Mouse (Mus musculus) limb, embryonic 10.5 days (tissue): ENCODE data around the gene Pak1ip1. TPM values are rescaled to one million over a fixed set of nuclear protein-coding genes. Genes with fewer than 3 reads are reported as not detected.

Source experiments
- DNase-seq: peaks from one replicate; pipeline ENCODE4 v3.0.0-alpha.2; 2017; ENCODE audit warnings: low spot score
- H3K27ac ChIP-seq: fragments of 300-500 bp; sonication (generic); 2 replicates; pipeline ENCODE4 v1.5.1; 2016; ENCODE audit warnings: mild to moderate bottlenecking
- H3K27me3 ChIP-seq: fragments of 300-500 bp; sonication (generic); 2 replicates; pipeline ENCODE4 v1.6.1; 2016; ENCODE audit warnings: low read depth, mild to moderate bottlenecking; ENCODE audit not compliant: poor library complexity, severe bottlenecking
- H3K36me3 ChIP-seq: fragments of 300-500 bp; sonication (generic); 2 replicates; pipeline ENCODE4 v1.6.1; 2016; ENCODE audit warnings: mild to moderate bottlenecking, moderate library complexity
- H3K4me1 ChIP-seq: fragments of 300-500 bp; sonication (generic); 2 replicates; pipeline ENCODE4 v1.6.1; 2016
- H3K4me3 ChIP-seq: fragments of 300-500 bp; sonication (generic); 2 replicates; pipeline ENCODE4 v1.5.1; 2016; ENCODE audit warnings: mild to moderate bottlenecking, moderate library complexity
- H3K9me3 ChIP-seq: fragments of 300-500 bp; sonication (generic); replicated peaks from 2 replicates; pipeline ENCODE4 v1.6.1; 2016; ENCODE audit warnings: mild to moderate bottlenecking
- WGBS: fragments of 180-500 bp; shearing (Covaris S2); methylation state at CpG from one replicate; pipeline ENCODE4 v1.1.7; 2016; 5-methylcytosine and 5-hydroxymethylcytosine counted together
- polyA plus RNA-seq: library from polyadenylated mRNA; unstranded; fragments of >200 nt; fragmentation: Nextera tagmentation; extraction: Ambion mirVana; gene quantifications from 2 replicates; pipeline ENCODE4 v1.2.1, GENCODE M21; 2016

The Pak1ip1 gene
- polyA plus RNA-seq, result 62.0 and 74.1 TPM in 2 replicates

DNA sequence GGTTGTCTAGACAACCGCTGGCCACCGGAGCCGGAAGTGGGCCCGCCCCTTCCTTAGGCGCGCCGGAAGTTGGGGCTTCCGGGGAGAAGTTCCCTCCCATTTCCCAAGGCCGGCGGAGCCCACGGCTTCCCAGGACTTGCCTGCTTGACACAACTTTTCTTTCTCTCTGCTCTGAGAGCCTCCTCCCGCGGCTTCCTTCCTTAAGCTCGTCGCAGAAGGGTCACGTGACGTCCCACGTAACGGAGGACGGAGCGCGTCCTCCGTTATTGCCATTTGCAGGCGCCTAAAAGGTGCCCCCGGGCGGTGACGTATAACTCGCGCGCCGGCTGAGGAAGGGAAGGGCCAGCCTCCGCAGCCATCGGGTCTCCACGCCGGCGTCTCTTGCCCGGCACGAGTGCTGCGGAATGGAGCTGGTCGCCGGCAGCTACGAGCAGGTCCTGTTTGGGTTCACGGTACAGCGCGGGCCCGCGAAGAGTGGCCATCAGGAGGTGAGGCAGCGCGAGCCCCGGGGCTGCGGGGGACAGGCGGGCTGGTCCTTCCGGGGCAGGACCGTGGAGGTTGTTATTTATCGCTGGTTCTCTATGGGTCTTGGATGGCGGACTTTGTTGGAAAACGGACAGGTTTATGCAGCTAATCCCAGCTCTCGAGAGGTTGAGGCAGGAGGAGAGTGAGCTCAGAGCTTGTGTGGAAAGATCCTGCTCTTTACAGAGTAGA lies at the start of gene Pak1ip1:
TSS of gene Pak1ip1 (plus strand) at position 98 of the 714 bp plus-strand sequence.
- peak; percentile 95 for DNase-seq
- H3K36me3 ChIP-seq, result peaks cover 26% of the 10 kb centered on the region
- WGBS, result 0% methylated on average over 58 of the region's 58 CpGs
- H3K27ac ChIP-seq, result peak within 1 kb of the TSS; percentile 95
- H3K27me3 ChIP-seq, result no peaks in the 10 kb centered on the region
- H3K4me1 ChIP-seq, result peaks cover 16% of the 10 kb centered on the region
- H3K9me3 ChIP-seq, result no peaks in the 10 kb centered on the region
- peak within 1 kb of the TSS; percentile 97 for H3K4me3 ChIP-seq

DNA sequence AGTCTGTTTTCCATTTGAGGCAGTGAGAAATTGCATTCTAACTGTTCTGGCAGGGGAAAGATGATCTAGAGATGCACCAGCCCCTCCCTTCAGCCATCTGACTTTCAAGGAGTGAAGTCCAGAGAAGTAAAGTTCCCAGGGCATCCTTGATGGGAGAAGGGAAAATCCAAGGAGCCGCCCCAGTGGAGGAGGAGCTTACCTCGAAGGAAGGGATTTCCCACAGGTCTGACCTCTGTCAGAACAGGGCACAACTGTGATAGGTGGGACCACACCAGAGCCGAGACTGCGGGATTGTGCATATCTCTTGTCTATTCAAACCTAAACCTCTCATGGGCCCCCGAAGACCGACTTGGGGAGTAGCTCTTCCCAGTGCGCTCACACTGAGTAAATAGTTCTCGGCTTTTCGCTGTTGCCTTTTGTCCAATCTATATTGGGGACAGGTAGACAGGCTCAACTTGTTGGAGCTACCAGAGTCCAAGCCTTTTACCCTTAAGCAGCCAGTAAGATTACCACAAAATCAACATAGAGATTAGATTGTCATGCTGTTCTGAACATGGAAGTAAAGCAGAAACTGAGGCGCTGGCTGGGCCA lies 49.3 kb upstream of the Pak1ip1 start:
- Histone ChIP-seq H3K27ac (no peak overlapping the region), H3K9me3 (no peaks in the 10 kb centered on the region), H3K4me3 (no peak overlapping the region), H3K36me3 (no peaks in the 10 kb centered on the region), H3K27me3 (no peaks in the 10 kb centered on the region), H3K4me1 (no peaks in the 10 kb centered on the region)
- WGBS, result 80% methylated on average over 10 of the region's 10 CpGs
- DNase-seq, result no peak

- H3K27ac ChIP-seq, result no peak overlapping the region
- no peak for DNase-seq
- 90% methylated on average over 6 of the region's 6 CpGs for WGBS
- H3K36me3 ChIP-seq, result no peaks in the 10 kb centered on the region
- H3K4me1 ChIP-seq, result no peaks in the 10 kb centered on the region
- H3K9me3 ChIP-seq, result no peaks in the 10 kb centered on the region
- no peak overlapping the region for H3K4me3 ChIP-seq
- H3K27me3 ChIP-seq, result no peaks in the 10 kb centered on the region
Measured at GRCm38 (mm10) chr13:40953231-40953630, 47.6 kb upstream of the Pak1ip1 start.

DNA sequence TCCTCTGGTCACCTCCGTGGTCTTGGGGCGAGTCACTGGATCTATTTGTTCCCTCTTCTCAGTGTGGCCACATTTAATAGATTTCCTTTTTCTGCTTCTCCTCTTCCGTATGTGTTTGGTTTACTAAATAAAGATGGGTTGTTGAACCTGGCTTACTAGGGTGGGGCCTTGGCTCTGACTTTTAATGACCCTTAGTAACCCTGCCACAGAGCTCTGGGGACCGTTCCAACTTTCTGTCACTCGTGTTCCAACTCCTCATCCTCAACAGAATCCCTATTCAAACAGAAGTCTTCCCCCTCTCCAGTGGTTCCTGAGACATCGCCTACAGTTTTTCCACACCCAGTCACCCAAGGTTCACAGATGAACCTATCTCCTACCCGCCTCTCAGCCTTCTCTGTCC lies 45.0 kb upstream of the Pak1ip1 start:
- DNase-seq, result no peak
- no peaks in the 10 kb centered on the region for H3K4me1 ChIP-seq
- H3K36me3 ChIP-seq, result no peaks in the 10 kb centered on the region
- H3K27ac ChIP-seq, result no peak overlapping the region
- WGBS, result 91% methylated on average over 7 of the region's 7 CpGs
- no peaks in the 10 kb centered on the region for H3K27me3 ChIP-seq
- no peaks in the 10 kb centered on the region for H3K9me3 ChIP-seq
- no peak overlapping the region for H3K4me3 ChIP-seq

DNA sequence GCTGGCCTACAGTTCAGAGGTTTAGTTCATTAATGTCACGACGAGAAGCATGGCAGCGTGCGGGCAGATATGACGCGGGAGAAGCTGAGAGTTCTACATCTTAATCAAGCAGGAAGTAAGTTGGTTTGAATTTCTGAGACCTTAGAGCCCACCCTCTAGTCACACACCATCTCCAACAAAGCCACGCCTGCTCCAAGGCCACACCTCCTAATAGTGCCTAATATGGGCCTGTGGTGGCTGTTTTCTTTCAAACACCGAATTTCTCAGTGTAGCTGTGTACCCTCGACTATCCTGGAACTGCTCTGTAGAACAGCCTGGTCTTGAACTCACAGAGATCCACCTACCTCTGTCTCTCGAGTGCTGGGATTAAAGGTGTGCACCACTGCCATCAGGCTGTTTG lies 33.2 kb upstream of the Pak1ip1 start:
- H3K27ac ChIP-seq, result no peak overlapping the region
- 92% methylated on average over 10 of the region's 10 CpGs for WGBS
- no peak overlapping the region for H3K4me3 ChIP-seq

GRCm38 (mm10) chr13:40968564-40968963 lies 32.3 kb upstream of the Pak1ip1 start:
- no peak for DNase-seq
- Histone ChIP-seq H3K27ac (no peak overlapping the region), H3K36me3 (no peaks in the 10 kb centered on the region), H3K27me3 (no peaks in the 10 kb centered on the region), H3K9me3 (no peaks in the 10 kb centered on the region), H3K4me1 (no peaks in the 10 kb centered on the region), H3K4me3 (no peak overlapping the region)
- 82% methylated on average over 5 of the region's 5 CpGs for WGBS

More for the DNA sequence above, 33.2 kb upstream of the Pak1ip1 start:
- Histone ChIP-seq H3K36me3 (no peaks in the 10 kb centered on the region), H3K9me3 (no peaks in the 10 kb centered on the region), H3K4me1 (no peaks in the 10 kb centered on the region), H3K27me3 (no peaks in the 10 kb centered on the region)
- DNase-seq, result no peak

GRCm38 (mm10) chr13:40969761-40970390 lies 30.9 kb upstream of the Pak1ip1 start:
- Histone ChIP-seq H3K9me3 (no peaks in the 10 kb centered on the region), H3K27me3 (no peaks in the 10 kb centered on the region), H3K36me3 (no peaks in the 10 kb centered on the region), H3K4me1 (no peaks in the 10 kb centered on the region), H3K27ac (no peak overlapping the region), H3K4me3 (no peak overlapping the region)
- WGBS, result 92% methylated on average over 4 of the region's 4 CpGs
- DNase-seq, result no peak

GRCm38 (mm10) chr13:40971261-40971660 lies 29.6 kb upstream of the Pak1ip1 start:
- 90% methylated on average over 5 of the region's 5 CpGs for WGBS

GRCm38 (mm10) chr13:40971831-40972230 lies 29.0 kb upstream of the Pak1ip1 start:
- WGBS, result 75% methylated on average over 2 of the region's 2 CpGs
- H3K4me1 ChIP-seq, result no peaks in the 10 kb centered on the region
- no peaks in the 10 kb centered on the region for H3K27me3 ChIP-seq
- DNase-seq, result no peak
- no peaks in the 10 kb centered on the region for H3K9me3 ChIP-seq
- H3K36me3 ChIP-seq, result no peaks in the 10 kb centered on the region
- no peak overlapping the region for H3K27ac ChIP-seq
- H3K4me3 ChIP-seq, result no peak overlapping the region

More at GRCm38 (mm10) chr13:40971261-40971660, 29.6 kb upstream of the Pak1ip1 start:
- no peak overlapping the region for H3K27ac ChIP-seq
- DNase-seq, result no peak
- H3K9me3 ChIP-seq, result no peaks in the 10 kb centered on the region
- no peaks in the 10 kb centered on the region for H3K4me1 ChIP-seq
- H3K36me3 ChIP-seq, result no peaks in the 10 kb centered on the region
- no peaks in the 10 kb centered on the region for H3K27me3 ChIP-seq
- H3K4me3 ChIP-seq, result no peak overlapping the region

DNA sequence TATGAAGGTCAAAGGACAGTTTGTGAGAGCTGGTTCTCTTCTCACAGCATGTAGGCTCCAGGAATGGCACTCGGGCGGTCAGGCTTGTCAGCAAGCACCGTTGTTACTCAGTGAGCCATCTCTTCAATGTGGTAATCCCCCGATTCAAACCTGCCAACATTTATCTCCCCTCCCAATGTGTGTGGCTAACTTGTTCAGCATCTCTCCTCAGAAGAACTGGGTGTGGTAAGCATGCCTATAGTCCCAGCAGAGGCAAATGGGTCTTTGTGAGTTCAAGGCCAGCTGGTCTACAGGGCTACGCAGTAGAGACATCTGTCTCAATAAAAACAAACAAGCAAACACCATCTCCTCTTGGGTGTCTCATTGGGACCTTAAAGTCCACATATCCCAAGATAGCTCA lies 27.8 kb upstream of the Pak1ip1 start:
- no peaks in the 10 kb centered on the region for H3K36me3 ChIP-seq
- no peak overlapping the region for H3K4me3 ChIP-seq
- H3K4me1 ChIP-seq, result no peaks in the 10 kb centered on the region
- no peaks in the 10 kb centered on the region for H3K27me3 ChIP-seq
- H3K27ac ChIP-seq, result no peak overlapping the region
- H3K9me3 ChIP-seq, result no peaks in the 10 kb centered on the region
- WGBS, result 96% methylated on average over 5 of the region's 5 CpGs
- DNase-seq, result no peak

DNA sequence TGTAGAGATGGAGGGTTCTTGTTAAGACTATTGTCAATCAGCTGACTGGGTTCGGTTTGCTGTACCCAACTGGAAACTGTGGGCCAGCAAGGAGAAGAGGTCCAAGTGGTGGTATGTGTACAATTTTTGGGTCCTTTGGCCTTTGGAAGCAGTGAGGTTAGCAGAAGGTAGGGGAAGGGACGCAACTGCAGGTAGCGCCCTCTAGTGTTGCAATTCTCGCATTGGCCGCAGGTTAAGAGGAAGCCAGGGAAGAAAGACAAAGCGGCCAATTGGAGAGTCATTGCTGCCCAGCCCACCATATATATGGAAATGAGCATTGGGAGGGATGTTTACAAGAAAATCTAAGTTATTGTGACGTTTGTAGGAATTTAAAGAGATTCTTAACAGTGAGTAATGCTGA lies 23.2 kb upstream of the Pak1ip1 start:
- H3K27ac ChIP-seq, result no peak overlapping the region
- H3K4me1 ChIP-seq, result no peaks in the 10 kb centered on the region
- H3K4me3 ChIP-seq, result no peak overlapping the region
- no peaks in the 10 kb centered on the region for H3K9me3 ChIP-seq
- H3K36me3 ChIP-seq, result no peaks in the 10 kb centered on the region
- peak; percentile 58 for DNase-seq
- H3K27me3 ChIP-seq, result no peaks in the 10 kb centered on the region
- 14% methylated on average over 7 of the region's 7 CpGs for WGBS

GRCm38 (mm10) chr13:40978652-40979051 lies 22.2 kb upstream of the Pak1ip1 start:
- Histone ChIP-seq H3K36me3 (no peaks in the 10 kb centered on the region), H3K4me1 (no peaks in the 10 kb centered on the region), H3K9me3 (no peaks in the 10 kb centered on the region), H3K27ac (no peak overlapping the region), H3K27me3 (no peaks in the 10 kb centered on the region), H3K4me3 (no peak overlapping the region)
- WGBS, result 83% methylated on average over 4 of the region's 4 CpGs
- DNase-seq, result no peak

DNA sequence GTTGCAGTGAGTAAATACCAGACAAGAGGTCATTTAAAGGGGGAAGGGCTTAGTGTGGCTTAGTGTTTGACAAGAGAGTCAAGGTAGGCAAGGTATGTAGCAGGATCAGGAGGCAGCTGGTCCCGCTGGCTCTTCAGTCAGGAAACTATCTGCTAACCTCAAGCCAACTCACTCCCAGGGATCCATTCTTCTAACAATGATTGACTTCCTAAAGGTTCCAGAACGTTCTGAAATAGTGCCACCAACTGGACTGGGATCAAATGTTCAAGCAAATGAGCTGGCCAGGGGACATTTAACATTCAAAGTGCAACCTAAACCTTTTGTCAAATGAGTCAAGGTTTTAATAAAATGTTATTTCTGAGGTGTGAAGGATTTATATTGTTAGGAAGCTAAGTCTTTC lies 21.5 kb upstream of the Pak1ip1 start:
- 65% methylated on average over 2 of the region's 2 CpGs for WGBS
- Histone ChIP-seq H3K4me1 (no peaks in the 10 kb centered on the region), H3K36me3 (no peaks in the 10 kb centered on the region), H3K27ac (0 out of 2 replicates have a peak overlapping the region, but pooled peaks have one; percentile 21), H3K4me3 (no peak overlapping the region), H3K9me3 (no peaks in the 10 kb centered on the region), H3K27me3 (no peaks in the 10 kb centered on the region)
- no peak for DNase-seq
